Mouse (Mus musculus) MEL (cell line): ENCODE results near the gene Eng. TPM values are rescaled to one million over a fixed set of nuclear protein-coding genes. Genes with fewer than 3 reads are reported as not detected.

Experiments used
- DNase-seq: peaks from one replicate; pipeline ENCODE4 v3.0.0; 2011; ENCODE audit warnings: low read depth, low spot score
- H3K27ac ChIP-seq: 2 replicates; pipeline ENCODE4 v1.5.1; 2012; ENCODE audit warnings: low read depth, mild to moderate bottlenecking, control low read depth, low read length, moderate library complexity; ENCODE audit not compliant: control insufficient read depth
- H3K27me3 ChIP-seq, 2 experiments: fragments of 150-350 bp in 1 of 2; sonication (generic) in 1 of 2; 2 replicates each; pipeline ENCODE4 v1.6.1; 2012; ENCODE audit warnings: low read length in 2 of 2, mild to moderate bottlenecking in 2 of 2, improper control_type of control experiment in 1 of 2, moderate library complexity in 1 of 2; ENCODE audit not compliant: insufficient read depth in 2 of 2, control insufficient read depth in 1 of 2
- H3K36me3 ChIP-seq, 2 experiments: 2 replicates each; pipeline ENCODE4 v1.6.1; 2012 to 2014; ENCODE audit warnings: low read length in 2 of 2, improper control_type of control experiment in 1 of 2, inconsistent platforms in 1 of 2, mild to moderate bottlenecking in 1 of 2; ENCODE audit not compliant: insufficient read depth in 2 of 2, control insufficient read depth in 1 of 2
- H3K4me1 ChIP-seq, 2 experiments: fragments of 150-350 bp in 1 of 2; sonication (generic) in 1 of 2; 2 replicates each; pipeline ENCODE4 v1.6.1; 2012; ENCODE audit warnings: low read length in 2 of 2, improper control_type of control experiment in 1 of 2, mild to moderate bottlenecking in 1 of 2; ENCODE audit not compliant: insufficient read depth in 2 of 2, control insufficient read depth in 1 of 2
- H3K4me3 ChIP-seq, 2 experiments: fragments of 150-350 bp in 1 of 2; sonication (generic) in 1 of 2; 2 replicates each; pipeline ENCODE4 v1.5.1; 2012; ENCODE audit warnings: low read depth in 2 of 2, low read length in 2 of 2, mild to moderate bottlenecking in 2 of 2, moderate library complexity in 2 of 2, control low read depth in 1 of 2, improper control_type of control experiment in 1 of 2; ENCODE audit not compliant: control insufficient read depth in 1 of 2, insufficient read depth in 1 of 2
- H3K79me2 ChIP-seq: 2 replicates; pipeline ENCODE4 v1.6.1; 2012; ENCODE audit warnings: mild to moderate bottlenecking, low read length, moderate library complexity; ENCODE audit not compliant: control insufficient read depth, poor library complexity, insufficient read depth
- H3K9ac ChIP-seq: 2 replicates; pipeline ENCODE4 v1.6.1; 2012; ENCODE audit warnings: low read depth, mild to moderate bottlenecking, control low read depth, low read length, moderate library complexity; ENCODE audit not compliant: control insufficient read depth, poor library complexity, severe bottlenecking
- H3K9me3 ChIP-seq: fragments of 150-350 bp; sonication (generic); replicated peaks from 2 replicates; pipeline ENCODE4 v1.6.1; 2012; ENCODE audit warnings: mild to moderate bottlenecking, low read length, improper control_type of control experiment, moderate library complexity; ENCODE audit not compliant: insufficient read depth
- CHD1 ChIP-seq: IDR thresholded peaks from 2 replicates; pipeline ENCODE4 v1.6.1; 2012; ENCODE audit warnings: low read depth, mild to moderate bottlenecking, inconsistent platforms, low read length, improper control_type of control experiment
- CHD2 ChIP-seq: IDR thresholded peaks from 2 replicates; pipeline ENCODE4 v1.6.1; 2011; ENCODE audit warnings: low read length, improper control_type of control experiment
- CTCF ChIP-seq, 3 experiments: IDR thresholded peaks in 2 of 3; conservative IDR thresholded peaks in 1 of 3; 2 replicates each; pipeline ENCODE4 v1.5.1; 2011 to 2012; ENCODE audit warnings: low read length in 3 of 3, low read depth in 2 of 3, mild to moderate bottlenecking in 2 of 3, improper control_type of control experiment in 1 of 3, inconsistent platforms in 1 of 3, mixed read lengths in 1 of 3, moderate library complexity in 1 of 3; ENCODE audit not compliant: control insufficient read depth in 1 of 3, insufficient read depth in 1 of 3, poor library complexity in 1 of 3, severe bottlenecking in 1 of 3
- E2F4 ChIP-seq: IDR thresholded peaks from 2 replicates; pipeline ENCODE4 v1.6.1; 2011; ENCODE audit warnings: low read depth, low read length, improper control_type of control experiment, borderline replicate concordance
- EP300 ChIP-seq, 2 experiments: IDR thresholded peaks; 2 replicates each; pipeline ENCODE4 v1.6.1; 2011; ENCODE audit warnings: improper control_type of control experiment in 2 of 2, low read length in 2 of 2, low read depth in 1 of 2, mild to moderate bottlenecking in 1 of 2
- KAT2A ChIP-seq: conservative IDR thresholded peaks from 2 replicates; pipeline ENCODE4 v1.6.1; 2012; ENCODE audit warnings: low read depth, low read length, improper control_type of control experiment, inconsistent platforms
- MAFK ChIP-seq: IDR thresholded peaks from 2 replicates; pipeline ENCODE4 v1.6.1; 2011; ENCODE audit warnings: low read depth, mild to moderate bottlenecking, low read length, improper control_type of control experiment, borderline replicate concordance
- MAX ChIP-seq: IDR thresholded peaks from 2 replicates; pipeline ENCODE4 v1.6.1; 2011; ENCODE audit warnings: low read length, improper control_type of control experiment
- MAZ ChIP-seq: IDR thresholded peaks from 2 replicates; pipeline ENCODE4 v1.6.1; 2012; ENCODE audit warnings: low read depth, mild to moderate bottlenecking, inconsistent platforms, low read length, improper control_type of control experiment
- MEF2A ChIP-seq: IDR thresholded peaks from 2 replicates; pipeline ENCODE4 v1.6.1; 2014; ENCODE audit warnings: low read depth, mild to moderate bottlenecking, inconsistent platforms, low read length, improper control_type of control experiment; ENCODE audit not compliant: poor library complexity, insufficient replicate concordance, severe bottlenecking; ENCODE audit errors: extremely low read depth
- MYB ChIP-seq: IDR thresholded peaks from 2 replicates; pipeline ENCODE4 v1.6.1; 2011; ENCODE audit warnings: mild to moderate bottlenecking, low read depth, low read length, improper control_type of control experiment
- MYC ChIP-seq: IDR thresholded peaks from 2 replicates; pipeline ENCODE4 v1.6.1; 2011; ENCODE audit warnings: low read depth, mild to moderate bottlenecking, low read length, improper control_type of control experiment, moderate library complexity
- NELFE ChIP-seq: IDR thresholded peaks from 2 replicates; pipeline ENCODE4 v1.6.1; 2011; ENCODE audit warnings: low read depth, low read length, improper control_type of control experiment
- POLR2A ChIP-seq, 2 experiments: IDR thresholded peaks; 2 replicates each; pipeline ENCODE4 v1.6.1; 2011 to 2012; ENCODE audit warnings: low read length in 2 of 2, mild to moderate bottlenecking in 2 of 2, control low read depth in 1 of 2, improper control_type of control experiment in 1 of 2, low read depth in 1 of 2, moderate library complexity in 1 of 2; ENCODE audit not compliant: control insufficient read depth in 1 of 2, insufficient read depth in 1 of 2, poor library complexity in 1 of 2
- RAD21 ChIP-seq: IDR thresholded peaks from 2 replicates; pipeline ENCODE4 v1.6.1; 2011; ENCODE audit warnings: mild to moderate bottlenecking, low read depth, low read length, improper control_type of control experiment
- SIN3A ChIP-seq: IDR thresholded peaks from 2 replicates; pipeline ENCODE4 v1.6.1; 2012; ENCODE audit warnings: low read length, improper control_type of control experiment, inconsistent platforms
- TAL1 ChIP-seq: IDR thresholded peaks from 2 replicates; pipeline ENCODE4 v1.6.1; 2012; ENCODE audit warnings: mild to moderate bottlenecking, inconsistent platforms, low read length, moderate library complexity, mixed read lengths
- TBP ChIP-seq: IDR thresholded peaks from 2 replicates; pipeline ENCODE4 v1.8.0; 2011; ENCODE audit warnings: low read depth, low read length, improper control_type of control experiment
- UBTF ChIP-seq: IDR thresholded peaks from 2 replicates; pipeline ENCODE4 v1.6.1; 2012; ENCODE audit warnings: low read depth, mild to moderate bottlenecking, inconsistent platforms, low read length, improper control_type of control experiment, moderate library complexity, borderline replicate concordance; ENCODE audit not compliant: insufficient read depth
- USF1 ChIP-seq: IDR thresholded peaks from 2 replicates; pipeline ENCODE4 v1.6.1; 2014; ENCODE audit warnings: low read depth, mild to moderate bottlenecking, inconsistent platforms, low read length, improper control_type of control experiment, moderate library complexity
- ZC3H11A ChIP-seq: IDR thresholded peaks from 2 replicates; pipeline ENCODE4 v1.6.1; 2012; ENCODE audit warnings: low read depth, mild to moderate bottlenecking, inconsistent platforms, low read length, improper control_type of control experiment
- ZMIZ1 ChIP-seq: IDR thresholded peaks from 2 replicates; pipeline ENCODE4 v1.6.1; 2012; ENCODE audit warnings: low read depth, mild to moderate bottlenecking, inconsistent platforms, low read length, improper control_type of control experiment, moderate library complexity
- ZNF384 ChIP-seq: IDR thresholded peaks from 2 replicates; pipeline ENCODE4 v1.6.1; 2012; ENCODE audit warnings: low read depth, mild to moderate bottlenecking, inconsistent platforms, low read length, improper control_type of control experiment
- polyA plus RNA-seq, 2 experiments: library from polyadenylated mRNA; stranded (reverse) in 1 of 2; unstranded in 1 of 2; fragments of >175 nt in 1 of 2; fragments of >200 nt in 1 of 2; gene quantifications; 2 replicates each; pipeline versions ENCODE4 v1.2.1 to v1.2.4; 2012; ENCODE audit warnings: low replicate concordance in 2 of 2, low read depth in 1 of 2; ENCODE audit not compliant: insufficient read length in 2 of 2, insufficient read depth in 1 of 2, missing spikeins in 1 of 2
- total RNA-seq: library from RNA; depleted of rRNA; stranded (reverse); fragments of 300-350 nt; gene quantifications from 2 replicates; pipeline ENCODE4 v1.2.3, GENCODE M21; 2012

Gene Eng
- total and polyA plus RNA-seq, 3 experiments, result 0.73 to 1.0 TPM; not detected in 1

GRCm38 (mm10) chr2:32712934-32713817, 66.8 kb downstream of the Eng start, which contains the start of gene Cdk9 (continued):
- peak; percentile 76; the same call in 1 of the 2 replicates for TF ChIP-seq MAZ
- no peak; a peak in 1 of 4 replicates for TF ChIP-seq EP300 (IDR thresholded peaks at IDR 0.05; ENCODE audit: low read depth in 1 of 2, low read length in 2 of 2)
- no peak for TF ChIP-seq TBP
- TF ChIP-seq CTCF (IDR thresholded peaks at IDR 0.05 in 2 of 3, conservative IDR thresholded peaks at IDR 0.05 in 1 of 3; ENCODE audit: control insufficient read depth in 1 of 3, insufficient read depth in 1 of 3, low read depth in 2 of 3, low read length in 3 of 3, poor library complexity in 1 of 3, severe bottlenecking in 1 of 3), result peak; percentile 80 to 99 (median 95)

DNA sequence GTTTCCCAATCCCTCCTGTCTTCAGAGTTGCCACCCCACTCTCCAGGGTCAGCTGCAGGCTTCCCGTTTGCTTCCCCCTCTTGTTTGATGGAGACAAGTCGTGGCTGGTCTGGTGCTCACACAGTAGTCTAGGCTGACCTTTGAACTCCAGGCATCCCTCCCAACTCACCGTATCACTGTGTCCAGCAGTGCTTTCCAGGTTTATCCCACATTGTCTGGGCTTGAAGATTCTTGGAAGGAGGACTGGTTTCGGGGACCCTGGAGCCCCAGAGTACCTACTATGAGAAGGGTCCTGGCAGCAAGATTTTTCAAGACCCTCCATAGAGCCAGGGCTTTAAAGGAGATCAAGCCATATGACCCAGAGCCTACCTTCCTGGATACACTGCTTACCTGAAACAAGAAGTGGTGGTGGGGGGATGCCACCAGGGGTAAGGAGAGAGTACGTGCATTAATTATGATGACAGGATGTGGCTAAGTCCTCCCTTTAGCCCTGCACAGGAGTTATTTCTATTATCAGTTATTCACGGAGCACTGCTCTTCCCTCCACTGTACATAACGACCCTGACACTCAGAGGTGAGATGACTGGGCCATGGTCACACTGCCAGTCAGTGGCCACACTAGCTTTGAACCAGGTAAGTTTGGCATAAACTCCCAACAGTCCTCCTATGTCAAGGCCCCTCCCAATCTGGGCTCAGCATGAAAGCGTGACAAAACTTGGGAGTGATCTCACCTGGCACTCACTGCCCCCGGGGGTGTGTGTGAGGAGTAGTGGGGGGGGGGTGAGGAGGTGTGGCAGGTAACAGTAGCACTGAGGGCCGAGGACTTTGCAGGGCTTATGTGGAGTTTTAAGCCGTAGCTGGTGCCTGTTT, 68.0 kb downstream of the Eng start:
- Histone ChIP-seq H3K79me2 (peaks cover 26% of the 10 kb centered on the region), H3K9me3 (no peaks in the 10 kb centered on the region), H3K4me3 (peak overlapping the region in 1 of 2 experiments; percentile 45; a peak in 1 of 4 replicates), H3K27ac (peak overlapping the region; percentile 51; the same call in 1 of the 2 replicates), H3K9ac (peak overlapping the region; percentile 71), H3K27me3 (no peaks in the 10 kb centered on the region), H3K4me1 (peaks cover 14 to 33% of the 10 kb centered on the region in 2 experiments), H3K36me3 (peaks cover 5 to 32% of the 10 kb centered on the region in 2 experiments)
- TF ChIP-seq UBTF (no peak), CHD2 (no peak), ZC3H11A (no peak), MYC (no peak), ZMIZ1 (no peak), RAD21 (no peak), POLR2A (IDR thresholded peaks at IDR 0.05; ENCODE audit: control insufficient read depth in 1 of 2, insufficient read depth in 1 of 2, low read depth in 1 of 2, low read length in 2 of 2, poor library complexity in 1 of 2) (no peak)
- no peak for DNase-seq

DNA sequence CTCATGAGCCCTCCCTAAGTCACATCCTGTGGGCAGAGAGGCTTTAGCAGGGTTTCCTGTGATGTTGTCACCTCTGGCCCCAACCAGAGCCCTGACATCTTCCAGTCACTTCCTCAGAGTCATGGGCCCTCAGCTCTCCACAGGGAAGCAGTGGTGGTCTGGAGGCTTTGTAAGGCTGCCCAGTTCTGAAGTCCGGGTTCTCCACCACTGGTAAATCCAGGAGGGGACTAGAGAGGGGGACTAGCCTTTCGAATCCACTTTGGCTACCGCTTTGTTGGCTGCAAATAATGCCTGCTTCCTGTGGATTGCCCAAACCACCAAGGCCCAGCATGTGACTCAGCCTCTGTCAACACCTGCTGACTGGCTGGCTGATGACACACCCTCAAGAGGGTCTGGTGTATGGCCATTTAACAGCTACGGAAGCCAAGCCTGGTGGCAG, 68.6 kb downstream of the Eng start:
- Histone ChIP-seq H3K9ac (peak overlapping the region; percentile 11; the same call in 1 of the 2 replicates), H3K4me1 (peaks cover 12 to 29% of the 10 kb centered on the region in 2 experiments), H3K79me2 (peaks cover 21% of the 10 kb centered on the region), H3K36me3 (peaks cover 2 to 27% of the 10 kb centered on the region in 2 experiments), H3K27ac (peak overlapping the region; percentile 12; the same call in 1 of the 2 replicates), H3K4me3 (no peak overlapping the region), H3K9me3 (no peaks in the 10 kb centered on the region), H3K27me3 (no peaks in the 10 kb centered on the region)
- peak; percentile 70 for DNase-seq
- TF ChIP-seq KAT2A (no peak), MAZ (no peak), CHD2 (no peak), E2F4 (no peak), MAFK (no peak), MYB (no peak), MAX (peak; percentile 40; the same call in 1 of the 2 replicates), CHD1 (no peak), SIN3A (no peak; the same call in 1 of the 2 replicates), MYC (no peak), EP300 (IDR thresholded peaks at IDR 0.05; ENCODE audit: low read depth in 1 of 2, low read length in 2 of 2) (0 out of 4 replicates have a peak, but pooled peaks of 1 of the 2 experiments have one; percentile 24), MEF2A (no peak), POLR2A (IDR thresholded peaks at IDR 0.05; ENCODE audit: control insufficient read depth in 1 of 2, insufficient read depth in 1 of 2, low read depth in 1 of 2, low read length in 2 of 2, poor library complexity in 1 of 2) (no peak), USF1 (peak; percentile 61), ZNF384 (no peak), NELFE (no peak), UBTF (no peak), CTCF (IDR thresholded peaks at IDR 0.05 in 2 of 3, conservative IDR thresholded peaks at IDR 0.05 in 1 of 3; ENCODE audit: control insufficient read depth in 1 of 3, insufficient read depth in 1 of 3, low read depth in 2 of 3, low read length in 3 of 3, poor library complexity in 1 of 3, severe bottlenecking in 1 of 3) (no peak), TAL1 (peak; percentile 25; the same call in 1 of the 2 replicates)
